Mouse (Mus musculus) ES-Bruce4 (cell line): ENCODE measurements around the gene Rhot2. TPM values are rescaled to one million over a fixed set of nuclear protein-coding genes. Genes with fewer than 3 reads are reported as not detected.

ENCODE experiments used
- H3K27ac ChIP-seq: 2 replicates; pipeline ENCODE4 v1.5.1; 2012; ENCODE audit warnings: low read length, inconsistent platforms; ENCODE audit not compliant: insufficient read depth
- H3K27me3 ChIP-seq: 2 replicates; pipeline ENCODE4 v1.6.1; 2012; ENCODE audit warnings: mild to moderate bottlenecking, low read length, inconsistent platforms; ENCODE audit not compliant: control insufficient read depth, poor library complexity, insufficient read depth, severe bottlenecking
- H3K36me3 ChIP-seq: 2 replicates; pipeline ENCODE4 v1.6.1; 2012; ENCODE audit warnings: inconsistent platforms, mild to moderate bottlenecking, low read length, moderate library complexity; ENCODE audit not compliant: control insufficient read depth, poor library complexity, insufficient read depth, severe bottlenecking
- H3K4me1 ChIP-seq: one replicate; pipeline ENCODE4 v1.8.1; 2011; ENCODE audit warnings: low read length; ENCODE audit not compliant: control insufficient read depth, insufficient read depth
- H3K4me3 ChIP-seq: 2 replicates; pipeline ENCODE4 v1.5.1; 2011; ENCODE audit warnings: low read depth, mild to moderate bottlenecking, low read length
- H3K9ac ChIP-seq: 2 replicates; pipeline ENCODE4 v1.6.1; 2012; ENCODE audit warnings: low read depth, mild to moderate bottlenecking, inconsistent platforms; ENCODE audit not compliant: poor library complexity, severe bottlenecking
- H3K9me3 ChIP-seq: replicated peaks from 2 replicates; pipeline ENCODE4 v1.6.1; 2012; ENCODE audit warnings: mild to moderate bottlenecking, low read length, inconsistent platforms; ENCODE audit not compliant: control insufficient read depth, poor library complexity, insufficient read depth, severe bottlenecking
- CTCF ChIP-seq: IDR thresholded peaks from one replicate; pipeline ENCODE4 v1.8.1; 2011; ENCODE audit warnings: low read depth, low read length
- EP300 ChIP-seq: IDR thresholded peaks from 2 replicates; pipeline ENCODE4 v1.6.1; 2011; ENCODE audit warnings: low read depth, low read length; ENCODE audit not compliant: insufficient read depth
- POLR2A ChIP-seq: IDR thresholded peaks from one replicate; pipeline ENCODE4 v1.8.1; 2011; ENCODE audit warnings: low read length; ENCODE audit not compliant: insufficient read depth
- polyA plus RNA-seq: library from polyadenylated mRNA; stranded (reverse); fragments of >200 nt; gene quantifications from 2 replicates; pipeline ENCODE4 v1.2.4, GENCODE M21; 2011; ENCODE audit warnings: low read depth; ENCODE audit not compliant: missing spikeins, insufficient read depth, insufficient read length

The Rhot2 gene
- polyA plus RNA-seq, 1 experiment = 23.6 TPM

DNA sequence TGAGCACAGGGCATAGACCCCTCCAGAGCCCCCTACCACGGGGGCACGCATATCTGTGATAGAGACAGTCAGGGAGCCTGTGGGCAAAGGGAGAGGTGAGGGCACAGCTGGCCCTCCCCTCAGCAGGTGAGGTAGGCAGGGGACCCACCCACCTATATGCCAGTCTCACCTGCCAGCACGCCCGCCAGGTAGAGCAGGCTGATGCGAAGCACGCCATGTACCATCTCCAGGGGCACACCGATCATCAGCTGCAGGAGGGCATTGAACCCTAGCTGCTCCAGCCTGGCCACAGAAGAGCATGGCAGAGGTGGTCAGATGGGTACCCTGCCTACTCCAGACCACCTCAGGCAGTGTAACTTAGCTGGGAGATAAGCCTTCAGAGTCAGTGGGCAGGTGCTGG lies 9.3 kb downstream of the Rhot2 start:
- Histone ChIP-seq H3K36me3 (peaks cover 17% of the 10 kb centered on the region), H3K4me3 (no peak overlapping the region), H3K27me3 (no peaks in the 10 kb centered on the region), H3K9ac (no peak overlapping the region), H3K9me3 (no peaks in the 10 kb centered on the region), H3K27ac (no peak overlapping the region), H3K4me1 (peaks cover 4% of the 10 kb centered on the region)
- TF ChIP-seq POLR2A = no peak
- no peak for TF ChIP-seq CTCF
- no peak for TF ChIP-seq EP300

DNA sequence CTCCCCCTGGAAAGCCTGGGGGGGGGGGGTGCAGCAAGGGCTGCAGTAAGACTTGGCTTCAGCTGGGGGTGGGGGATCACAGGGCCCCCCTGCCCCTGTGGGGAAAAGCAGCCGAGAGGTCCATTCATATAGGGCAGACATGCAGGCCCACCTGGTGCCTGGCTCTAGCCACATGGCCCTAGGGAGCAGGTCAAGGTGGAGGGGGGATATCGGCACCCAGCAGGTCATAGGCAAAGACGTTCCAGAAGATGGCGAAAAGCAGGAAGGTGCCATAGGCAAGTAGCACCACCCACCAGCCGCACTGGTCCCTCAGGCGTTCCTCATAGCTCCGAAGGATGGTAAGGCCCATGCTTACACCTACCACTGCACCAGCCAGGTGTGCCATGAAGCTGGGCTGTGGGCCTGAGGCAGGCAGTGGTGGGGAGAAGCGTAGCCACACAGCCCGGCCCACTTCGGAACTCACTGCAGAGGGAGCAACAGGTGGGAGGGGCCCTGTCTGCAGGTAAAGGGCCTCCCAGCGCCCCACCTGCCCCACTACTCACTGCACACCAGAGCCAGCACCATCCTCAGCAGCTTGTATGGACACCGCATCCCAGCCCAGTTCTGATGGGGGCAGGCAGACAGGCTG lies 9.9 kb downstream of the Rhot2 start:
- H3K36me3 ChIP-seq = peaks cover 19% of the 10 kb centered on the region
- peaks cover 4% of the 10 kb centered on the region for H3K4me1 ChIP-seq
- H3K27ac ChIP-seq = no peak overlapping the region
- no peak overlapping the region for H3K9ac ChIP-seq
- TF ChIP-seq EP300 = no peak
- TF ChIP-seq CTCF = no peak
- TF ChIP-seq POLR2A = no peak
- H3K4me3 ChIP-seq = no peak overlapping the region
- no peaks in the 10 kb centered on the region for H3K9me3 ChIP-seq
- no peaks in the 10 kb centered on the region for H3K27me3 ChIP-seq

DNA sequence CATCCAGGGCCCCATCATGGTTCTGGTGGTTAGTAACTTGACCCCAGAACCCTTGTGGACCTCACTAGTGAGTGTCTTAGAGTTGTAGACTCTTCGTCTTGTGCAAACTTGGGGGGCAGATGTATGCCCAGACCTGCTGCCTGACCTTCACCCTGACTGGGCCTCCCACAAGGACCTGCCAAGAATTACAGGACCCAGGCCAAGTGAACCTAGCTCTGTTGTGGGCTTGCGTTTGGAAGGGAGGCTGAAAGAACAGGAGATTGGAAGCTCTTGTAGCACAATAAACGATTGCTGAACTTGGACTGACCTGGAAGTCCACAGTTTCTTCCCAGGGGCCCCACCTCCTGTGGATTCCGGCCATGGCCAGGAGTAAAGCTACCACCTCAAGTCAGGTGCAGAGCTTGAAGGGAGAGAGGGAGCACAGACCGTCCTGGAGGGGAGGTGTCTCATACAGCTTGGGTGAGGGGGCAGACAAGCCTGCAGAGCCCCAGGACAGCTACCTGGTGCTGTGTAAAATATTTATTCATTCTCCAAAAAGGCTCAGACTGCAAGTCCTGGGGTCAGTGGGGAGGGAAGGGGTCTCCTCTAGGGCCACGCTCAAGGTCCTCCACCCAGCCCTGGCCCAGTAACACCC lies 10.6 kb downstream of the Rhot2 start:
- Histone ChIP-seq H3K4me3 (peak overlapping the region; percentile 80), H3K27ac (no peak overlapping the region), H3K36me3 (peaks cover 17% of the 10 kb centered on the region), H3K9ac (peak overlapping the region; percentile 86), H3K9me3 (no peaks in the 10 kb centered on the region), H3K4me1 (peaks cover 4% of the 10 kb centered on the region), H3K27me3 (no peaks in the 10 kb centered on the region)
- TF ChIP-seq CTCF (no peak), EP300 (no peak)

DNA sequence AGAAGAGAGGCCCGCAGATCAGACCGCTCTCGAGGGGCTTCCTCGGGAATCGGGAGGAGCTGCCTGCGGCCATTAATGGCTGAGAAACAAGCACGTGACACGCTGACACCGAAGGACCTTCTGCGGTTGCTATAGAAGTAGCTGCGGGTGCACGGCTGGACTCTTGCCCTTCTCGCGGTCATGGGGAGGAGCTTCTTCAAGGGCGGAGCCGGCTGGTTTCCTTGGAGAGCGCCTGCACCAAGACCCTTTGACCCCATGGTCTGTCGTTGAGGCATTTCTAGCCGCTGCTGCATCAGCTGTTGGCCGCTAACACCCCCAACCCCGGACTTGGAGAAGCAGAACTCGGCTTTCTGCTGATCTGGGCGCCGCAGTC lies 11.4 kb downstream of the Rhot2 start, which contains the start of gene Stub1:
Gene Stub1, minus strand, starts transcription at position 114 of the 373 bp plus-strand sequence.
- H3K4me3 ChIP-seq = peak within 1 kb of the TSS; percentile 82
- peak within 1 kb of the TSS; percentile 86 for H3K9ac ChIP-seq
- H3K27me3 ChIP-seq = no peaks in the 10 kb centered on the region
- peaks cover 16% of the 10 kb centered on the region for H3K36me3 ChIP-seq
- H3K27ac ChIP-seq = no peak within 1 kb of the TSS
- peaks cover 4% of the 10 kb centered on the region for H3K4me1 ChIP-seq
- no peaks in the 10 kb centered on the region for H3K9me3 ChIP-seq
- TF ChIP-seq CTCF (no peak), POLR2A (no peak), EP300 (no peak)

DNA sequence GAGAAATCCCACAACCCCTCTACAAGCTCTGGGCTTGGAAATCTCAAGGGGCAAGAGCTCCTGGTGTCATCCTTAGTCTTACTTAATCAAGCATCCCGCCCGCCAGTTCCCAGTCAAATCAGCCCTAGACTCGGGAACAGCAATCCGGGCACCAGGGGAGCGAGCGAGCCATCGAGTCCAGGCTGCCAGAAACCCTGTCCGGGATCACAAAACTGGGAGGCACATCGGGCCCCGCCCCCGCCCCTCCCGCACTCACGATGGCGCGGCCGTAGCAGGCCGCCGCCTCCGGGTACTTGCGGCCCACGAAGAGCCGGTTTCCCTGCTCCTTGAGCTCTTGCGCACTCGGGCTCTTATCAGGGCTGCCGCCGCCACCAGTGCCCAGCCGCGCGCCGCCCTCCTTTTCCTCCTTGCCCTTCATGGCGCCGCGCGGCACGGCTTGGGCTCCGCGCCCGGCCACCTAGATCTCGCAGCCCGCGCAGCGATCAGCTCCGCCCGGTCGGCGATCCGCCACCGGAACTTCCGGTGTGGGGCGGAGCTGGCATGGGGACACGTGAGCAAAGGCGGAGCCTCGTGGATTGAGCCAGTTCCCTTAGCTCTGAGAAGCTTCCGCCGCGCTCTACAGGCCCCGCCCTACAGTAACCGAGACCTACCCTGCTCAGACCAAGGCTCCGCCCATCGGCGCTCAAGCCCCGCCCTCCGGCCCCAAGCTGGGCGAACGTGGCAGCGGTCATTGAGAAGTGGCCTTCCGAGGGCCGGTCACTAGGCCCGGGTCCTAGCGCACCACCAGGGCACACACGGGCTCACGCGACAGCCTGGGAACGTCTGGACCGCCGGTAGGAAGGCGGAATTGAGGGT lies 12.0 kb downstream of the Rhot2 start:
- Histone ChIP-seq H3K4me1 (peaks cover 4% of the 10 kb centered on the region), H3K36me3 (peaks cover 16% of the 10 kb centered on the region)

More for the DNA sequence above, 12.0 kb downstream of the Rhot2 start:
- H3K27ac ChIP-seq = no peak overlapping the region
- TF ChIP-seq POLR2A (no peak), CTCF (no peak), EP300 (0 out of 2 replicates have a peak, but pooled peaks have one; percentile 26)
- H3K4me3 ChIP-seq = peak overlapping the region; percentile 82
- H3K27me3 ChIP-seq = no peaks in the 10 kb centered on the region
- H3K9me3 ChIP-seq = no peaks in the 10 kb centered on the region
- H3K9ac ChIP-seq = peak overlapping the region; percentile 86
